Mouse (Mus musculus) midbrain, postnatal 0 days (tissue): ENCODE data around the gene Raver1. TPM values are rescaled to one million over a fixed set of nuclear protein-coding genes. Genes with fewer than 3 reads are reported as not detected.
A peak's percentile ranks its signal among the peaks of the same experiment; 100 is the strongest.

Experiments
- ATAC-seq: fragments of 200-750 bp; cut with Nextera tagmentation; 2 replicates; pipeline ENCODE4 v1.8.0; 2017; ENCODE audit warnings: moderate number of reproducible peaks, mild to moderate bottlenecking, moderate TSS enrichment, moderate library complexity; ENCODE audit not compliant: low FRiP score
- DNase-seq: peaks from one replicate; pipeline ENCODE4 v3.0.0-alpha.2; 2015; ENCODE audit warnings: low spot score
- H3K27ac ChIP-seq: fragments of 300-500 bp; sonication (generic); 2 replicates; pipeline ENCODE4 v1.5.1; 2014; ENCODE audit warnings: low read depth, mild to moderate bottlenecking, low read length, mixed read lengths
- H3K27me3 ChIP-seq: fragments of 300-500 bp; sonication (generic); 2 replicates; pipeline ENCODE4 v1.6.1; 2014; ENCODE audit warnings: low read length, control low read depth, mixed read lengths; ENCODE audit not compliant: insufficient read depth
- H3K36me3 ChIP-seq: fragments of 300-500 bp; sonication (generic); 2 replicates; pipeline ENCODE4 v1.6.1; 2014; ENCODE audit warnings: low read length, control low read depth, mixed read lengths; ENCODE audit not compliant: insufficient read depth
- H3K4me1 ChIP-seq: fragments of 300-500 bp; sonication (generic); 2 replicates; pipeline ENCODE4 v1.6.1; 2014; ENCODE audit warnings: mild to moderate bottlenecking, control low read depth, antibody characterized with exemption, low read length, mixed read lengths; ENCODE audit not compliant: insufficient read depth
- H3K4me2 ChIP-seq: fragments of 300-500 bp; sonication (generic); 2 replicates; pipeline ENCODE4 v1.6.1; 2014; ENCODE audit warnings: low read depth, mild to moderate bottlenecking, low read length, mixed read lengths; ENCODE audit not compliant: poor library complexity, severe bottlenecking
- H3K4me3 ChIP-seq: fragments of 300-500 bp; sonication (generic); 2 replicates; pipeline ENCODE4 v1.5.1; 2014; ENCODE audit warnings: low read depth, mild to moderate bottlenecking, low read length, moderate library complexity
- H3K9ac ChIP-seq: fragments of 300-500 bp; sonication (generic); replicated peaks from 2 replicates; pipeline ENCODE4 v1.6.1; 2014; ENCODE audit warnings: mild to moderate bottlenecking, low read length, moderate library complexity, mixed read lengths; ENCODE audit not compliant: poor library complexity, severe bottlenecking
- H3K9me3 ChIP-seq: fragments of 300-500 bp; sonication (generic); 2 replicates; pipeline ENCODE4 v1.6.1; 2016; ENCODE audit warnings: low read length, control low read depth
- CTCF ChIP-seq: IDR thresholded peaks from 2 replicates; pipeline ENCODE4 v1.5.1; 2016; ENCODE audit warnings: antibody characterized with exemption, mild to moderate bottlenecking
- WGBS: fragments of 180-500 bp; shearing (Covaris S2); extraction: QIAGEN DNeasy Blood & Tissue Kit; methylation state at CpG from one replicate; pipeline ENCODE4 v1.1.7; 2014; 5-methylcytosine and 5-hydroxymethylcytosine counted together
- polyA plus RNA-seq: library from polyadenylated mRNA; unstranded; fragments of >200 nt; fragmentation: Nextera tagmentation; extraction: Ambion mirVana; gene quantifications from 2 replicates; pipeline ENCODE4 v1.2.1, GENCODE M21; 2015
- total RNA-seq: library from RNA; depleted of rRNA; stranded (reverse); fragments of >200 nt; gene quantifications from 2 replicates; pipeline ENCODE4 v1.2.3, GENCODE M21; 2014

Raver1 gene
- total and polyA plus RNA-seq, 2 experiments from 2014 or later = 20.2 to 41.0 TPM

GRCm38 (mm10) chr9:21034481-21035085, 57.2 kb downstream of the Raver1 start:
- 8% methylated on average over 17 of the region's 17 CpGs for WGBS
- DNase-seq = no peak

GRCm38 (mm10) chr9:21033136-21033535, 58.7 kb downstream of the Raver1 start:
- no peak overlapping the region for H3K9ac ChIP-seq
- H3K27ac ChIP-seq = no peak overlapping the region
- DNase-seq = peak; percentile 53
- peak overlapping the region; percentile 98 for H3K4me2 ChIP-seq
- H3K27me3 ChIP-seq = peaks cover 70% of the 10 kb centered on the region
- peak overlapping the region; percentile 58 for H3K4me3 ChIP-seq
- H3K4me1 ChIP-seq = peaks cover 36% of the 10 kb centered on the region; the same call in 1 of the 2 replicates
- under 1% methylated on average over 34 of the region's 34 CpGs for WGBS
- H3K9me3 ChIP-seq = no peaks in the 10 kb centered on the region
- no peaks in the 10 kb centered on the region for H3K36me3 ChIP-seq
- no peak for TF ChIP-seq CTCF
- no peak for ATAC-seq

More at GRCm38 (mm10) chr9:21034481-21035085, 57.2 kb downstream of the Raver1 start:
- Histone ChIP-seq H3K9me3 (no peaks in the 10 kb centered on the region), H3K4me2 (no peak overlapping the region), H3K9ac (no peak overlapping the region), H3K36me3 (no peaks in the 10 kb centered on the region), H3K4me3 (peak overlapping the region; percentile 17), H3K27ac (no peak overlapping the region), H3K4me1 (peaks cover 35% of the 10 kb centered on the region; the same call in 1 of the 2 replicates), H3K27me3 (peaks cover 63% of the 10 kb centered on the region)
- TF ChIP-seq CTCF = no peak
- no peak for ATAC-seq

- Histone ChIP-seq H3K4me3 (peak overlapping the region; percentile 58), H3K9me3 (no peaks in the 10 kb centered on the region), H3K4me2 (peak overlapping the region; percentile 98), H3K4me1 (peaks cover 36% of the 10 kb centered on the region; the same call in 1 of the 2 replicates), H3K36me3 (no peaks in the 10 kb centered on the region), H3K9ac (peak overlapping the region; percentile 70), H3K27ac (no peak overlapping the region), H3K27me3 (peaks cover 75% of the 10 kb centered on the region)
- ATAC-seq (no peak), DNase-seq (no peak)
- 3% methylated on average over 7 of the region's 7 CpGs for WGBS
- TF ChIP-seq CTCF = no peak
Observed at GRCm38 (mm10) chr9:21032491-21032890, 59.3 kb downstream of the Raver1 start.

- DNase-seq = peak; percentile 59
- no peak; the same call in 1 of the 2 replicates for TF ChIP-seq CTCF
Observed at GRCm38 (mm10) chr9:21031896-21032351, 59.9 kb downstream of the Raver1 start, which contains the start of gene Icam5. Gene Icam5 (plus strand): TSS chr9:21032073.

GRCm38 (mm10) chr9:21031251-21031895, 60.4 kb downstream of the Raver1 start:
- peaks cover 26% of the 10 kb centered on the region; the same call in 1 of the 2 replicates for H3K4me1 ChIP-seq
- H3K36me3 ChIP-seq = no peaks in the 10 kb centered on the region
- peak overlapping the region; percentile 70 for H3K9ac ChIP-seq
- WGBS = under 1% methylated on average over 36 of the region's 36 CpGs
- H3K4me2 ChIP-seq = peak overlapping the region; percentile 98
- H3K27me3 ChIP-seq = peaks cover 66% of the 10 kb centered on the region
- peak; percentile 70 for DNase-seq
- H3K9me3 ChIP-seq = no peaks in the 10 kb centered on the region
- H3K4me3 ChIP-seq = peak overlapping the region; percentile 58
- peak overlapping the region; percentile 52 for H3K27ac ChIP-seq
- TF ChIP-seq CTCF = no peak; the same call in 1 of the 2 replicates
- peak; percentile 60 for ATAC-seq

More at GRCm38 (mm10) chr9:21031896-21032351, 59.9 kb downstream of the Raver1 start, which contains the start of gene Icam5:
- H3K27ac ChIP-seq = peak within 1 kb of the TSS; percentile 52
- ATAC-seq = peak; percentile 17; the same call in 1 of the 2 replicates
- peak within 1 kb of the TSS; percentile 98 for H3K4me2 ChIP-seq
- H3K9ac ChIP-seq = peak within 1 kb of the TSS; percentile 70
- peaks cover 32% of the 10 kb centered on the region; the same call in 1 of the 2 replicates for H3K4me1 ChIP-seq
- peaks cover 71% of the 10 kb centered on the region for H3K27me3 ChIP-seq
- H3K4me3 ChIP-seq = peak within 1 kb of the TSS; percentile 58
- no peaks in the 10 kb centered on the region for H3K36me3 ChIP-seq
- H3K9me3 ChIP-seq = no peaks in the 10 kb centered on the region
- 2% methylated on average over 33 of the region's 35 CpGs for WGBS
